Mouse (Mus musculus) heart, postnatal 0 days (tissue): ENCODE data around the gene Atp9a. TPM values are rescaled to one million over a fixed set of nuclear protein-coding genes. Genes with fewer than 3 reads are reported as not detected.

Source experiments
- ATAC-seq: fragments of 200-750 bp; cut with Nextera tagmentation; 2 replicates; pipeline ENCODE4 v1.8.0; 2017; ENCODE audit warnings: low read depth, moderate number of reproducible peaks, moderate library complexity; ENCODE audit not compliant: insufficient read depth
- DNase-seq: peaks from one replicate; pipeline ENCODE4 v3.0.0-alpha.2; 2016; ENCODE audit warnings: low spot score
- H3K27ac ChIP-seq: fragments of 300-500 bp; sonication (generic); 2 replicates; pipeline ENCODE4 v1.5.1; 2014; ENCODE audit warnings: low read depth, mild to moderate bottlenecking
- H3K27me3 ChIP-seq: fragments of 300-500 bp; sonication (generic); 2 replicates; pipeline ENCODE4 v1.6.1; 2014; ENCODE audit warnings: low read length, mixed read lengths; ENCODE audit not compliant: control insufficient read depth, insufficient read depth
- H3K36me3 ChIP-seq: fragments of 300-500 bp; sonication (generic); replicated peaks from 2 replicates; pipeline ENCODE4 v1.6.1; 2014; ENCODE audit warnings: low read length, mixed read lengths; ENCODE audit not compliant: control insufficient read depth, insufficient read depth
- H3K4me1 ChIP-seq: fragments of 300-500 bp; sonication (generic); 2 replicates; pipeline ENCODE4 v1.6.1; 2014; ENCODE audit warnings: antibody characterized with exemption; ENCODE audit not compliant: control insufficient read depth, insufficient read depth
- H3K4me2 ChIP-seq: fragments of 300-500 bp; sonication (generic); 2 replicates; pipeline ENCODE4 v1.6.1; 2014; ENCODE audit warnings: low read depth, mild to moderate bottlenecking, low read length, moderate library complexity
- H3K4me3 ChIP-seq: fragments of 300-500 bp; sonication (generic); 2 replicates; pipeline ENCODE4 v1.5.1; 2014; ENCODE audit warnings: low read depth, low read length
- H3K9ac ChIP-seq: fragments of 300-500 bp; sonication (generic); replicated peaks from 2 replicates; pipeline ENCODE4 v1.6.1; 2014; ENCODE audit warnings: low read depth, low read length, mixed read lengths
- H3K9me3 ChIP-seq: fragments of 300-500 bp; sonication (generic); replicated peaks from 2 replicates; pipeline ENCODE4 v1.6.1; 2016; ENCODE audit warnings: low read length; ENCODE audit not compliant: control insufficient read depth
- CTCF ChIP-seq: IDR thresholded peaks from 2 replicates; pipeline ENCODE4 v1.5.1; 2016; ENCODE audit warnings: antibody characterized with exemption, control low read depth, low read depth
- EP300 ChIP-seq: IDR thresholded peaks from 2 replicates; pipeline ENCODE4 v1.6.1; 2016; ENCODE audit warnings: antibody characterized with exemption, low read depth
- WGBS: fragments of 180-500 bp; shearing (Covaris S2); extraction: QIAGEN DNeasy Blood & Tissue Kit; methylation state at CpG from one replicate; pipeline ENCODE4 v1.1.7; 2014; 5-methylcytosine and 5-hydroxymethylcytosine counted together
- microRNA-seq: library from miRNA; unstranded; fragments of <30 nt; microRNA quantifications from one replicate; pipeline ENCODE4, GENCODE M21; 2016
- polyA plus RNA-seq: library from polyadenylated mRNA; unstranded; fragments of >200 nt; fragmentation: Nextera tagmentation; extraction: Ambion mirVana; gene quantifications from 2 replicates; pipeline ENCODE4 v1.2.1, GENCODE M21; 2015
- total RNA-seq: library from RNA; depleted of rRNA; stranded (reverse); fragments of >200 nt; gene quantifications from 2 replicates; pipeline ENCODE4 v1.2.3, GENCODE M21; 2014; ENCODE audit warnings: low replicate concordance; rRNA removed

Gene Atp9a
- total and polyA plus RNA-seq, 2 experiments from 2014 or later = 12.8 to 46.1 TPM

DNA sequence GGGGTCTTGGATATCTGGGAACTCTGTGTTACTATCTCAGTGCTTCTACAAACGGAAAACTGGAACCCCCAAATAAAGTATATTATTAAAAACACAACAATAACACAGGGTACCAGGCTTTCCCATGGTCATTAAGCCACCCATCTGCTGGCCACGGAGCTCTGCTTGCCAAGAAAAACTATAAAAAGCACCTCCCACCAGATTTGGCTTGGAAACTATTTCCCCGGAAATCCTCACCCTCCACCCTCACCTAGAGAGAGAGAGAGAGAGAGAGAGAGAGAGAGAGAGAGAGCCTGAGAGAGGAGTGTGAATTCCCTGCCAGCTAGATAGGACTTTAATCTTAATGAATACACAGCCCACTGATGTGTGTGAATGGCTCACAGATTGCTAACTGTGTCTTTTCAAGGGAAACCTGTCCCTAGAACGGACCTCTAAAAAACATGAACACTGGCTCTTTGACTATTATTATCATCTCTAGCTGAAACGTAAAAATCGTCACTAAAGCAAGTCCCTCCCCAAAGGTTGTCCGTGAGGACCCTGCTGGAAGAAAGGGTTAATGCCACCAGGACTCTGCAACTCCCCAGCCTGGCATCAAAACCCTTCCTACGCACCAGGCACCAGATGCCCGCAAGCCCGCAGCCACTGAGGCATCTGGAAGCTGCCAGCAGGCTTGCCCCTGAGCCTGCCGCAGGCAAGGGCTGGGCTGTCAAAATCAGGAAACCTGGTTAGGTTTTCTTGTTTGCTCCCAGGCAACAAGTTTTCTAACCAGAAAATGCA, 153.4 kb downstream of the Atp9a start:
- Histone ChIP-seq H3K27ac (peak overlapping the region; percentile 94), H3K9me3 (no peaks in the 10 kb centered on the region), H3K27me3 (no peaks in the 10 kb centered on the region), H3K9ac (peak overlapping the region; percentile 58; the same call in 1 of the 2 replicates), H3K36me3 (no peaks in the 10 kb centered on the region), H3K4me1 (peaks cover 35% of the 10 kb centered on the region), H3K4me3 (peak overlapping the region; percentile 54), H3K4me2 (peak overlapping the region; percentile 63)
- ATAC-seq = 0 out of 2 replicates have a peak, but pooled peaks have one; percentile 5
- DNase-seq = peak; percentile 64
- TF ChIP-seq EP300 (0 out of 2 replicates have a peak, but pooled peaks have one; percentile 35), CTCF (no peak)
- 11% methylated on average over 11 of the region's 11 CpGs for WGBS

DNA sequence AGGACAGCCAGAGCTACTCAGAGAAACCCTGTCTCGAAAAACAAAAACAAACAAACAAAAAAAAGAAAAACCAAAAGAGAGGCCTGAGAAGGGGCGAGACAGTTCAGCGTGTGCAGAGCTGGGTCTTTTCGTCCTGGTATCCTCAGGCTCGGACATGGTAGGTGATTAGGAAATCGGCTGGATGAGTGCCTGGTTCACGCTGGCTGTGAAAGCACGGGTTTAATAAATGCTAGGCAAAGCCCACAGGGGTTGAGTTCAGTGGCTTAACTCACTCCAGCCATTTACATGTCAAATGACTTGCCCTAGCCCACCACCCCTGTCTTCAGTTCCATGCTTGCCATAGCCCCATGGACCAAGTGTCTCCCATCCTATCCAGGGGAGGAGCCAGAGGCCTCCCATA, 155.1 kb downstream of the Atp9a start:
- no peak overlapping the region for H3K4me3 ChIP-seq
- no peaks in the 10 kb centered on the region for H3K9me3 ChIP-seq
- H3K27me3 ChIP-seq = no peaks in the 10 kb centered on the region
- 64% methylated on average over 8 of the region's 8 CpGs for WGBS
- 0 out of 2 replicates have a peak overlapping the region, but pooled peaks have one; percentile 13 for H3K9ac ChIP-seq
- DNase-seq (no peak), ATAC-seq (no peak)
- H3K4me1 ChIP-seq = peaks cover 44% of the 10 kb centered on the region
- no peak overlapping the region for H3K4me2 ChIP-seq
- H3K27ac ChIP-seq = peak overlapping the region; percentile 94
- TF ChIP-seq CTCF = no peak
- TF ChIP-seq EP300 = no peak
- no peaks in the 10 kb centered on the region for H3K36me3 ChIP-seq

DNA sequence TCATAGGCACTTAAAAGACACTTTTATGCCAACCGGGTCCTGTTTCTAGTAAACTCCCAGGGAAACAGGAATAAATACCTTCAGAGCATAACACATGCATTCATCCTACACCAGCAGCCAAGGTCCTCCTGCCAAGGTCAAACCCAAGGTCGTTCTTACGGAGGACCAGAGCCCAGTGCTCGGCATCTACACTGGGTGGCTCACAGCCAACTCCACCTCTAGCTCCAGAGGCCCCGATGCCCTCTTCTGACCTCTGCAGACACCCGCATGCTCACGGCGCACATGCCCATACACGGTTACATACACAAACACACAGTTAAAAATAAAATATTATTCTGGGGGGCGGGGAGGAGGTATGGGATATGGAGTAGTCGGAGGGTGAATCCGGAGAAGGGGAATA, 155.7 kb downstream of the Atp9a start:
- Histone ChIP-seq H3K4me1 (peaks cover 44% of the 10 kb centered on the region), H3K9ac (no peak overlapping the region), H3K27me3 (no peaks in the 10 kb centered on the region), H3K27ac (peak overlapping the region; percentile 94), H3K36me3 (no peaks in the 10 kb centered on the region), H3K4me2 (no peak overlapping the region), H3K4me3 (no peak overlapping the region), H3K9me3 (no peaks in the 10 kb centered on the region)
- WGBS = 39% methylated on average over 12 of the region's 12 CpGs
- DNase-seq (peak; percentile 85), ATAC-seq (peak; percentile 59)
- TF ChIP-seq CTCF (no peak), EP300 (no peak)

DNA sequence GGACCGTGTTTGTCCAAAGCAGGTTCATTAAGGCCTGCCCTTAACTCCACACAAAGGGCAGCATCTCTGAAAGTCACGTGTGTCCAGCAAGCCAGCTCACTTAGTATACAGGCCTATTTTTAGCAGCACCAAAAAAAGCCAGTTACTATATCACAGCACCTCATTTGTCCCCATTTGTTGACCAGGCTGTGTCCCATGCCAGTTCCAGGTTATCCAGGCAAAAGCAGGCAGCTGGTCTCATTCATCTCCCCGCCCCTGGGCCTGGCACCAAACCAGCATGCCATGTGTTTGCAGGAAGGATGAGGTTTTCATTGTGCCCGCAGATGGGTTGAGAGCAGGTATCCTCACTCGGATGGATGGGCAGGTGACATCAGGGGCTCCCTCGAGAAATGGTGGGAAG, 157.4 kb downstream of the Atp9a start:
- Histone ChIP-seq H3K27ac (peak overlapping the region; percentile 94), H3K4me3 (no peak overlapping the region), H3K4me2 (no peak overlapping the region), H3K9me3 (no peaks in the 10 kb centered on the region), H3K27me3 (no peaks in the 10 kb centered on the region), H3K36me3 (no peaks in the 10 kb centered on the region), H3K4me1 (peaks cover 56% of the 10 kb centered on the region), H3K9ac (no peak overlapping the region)
- ATAC-seq (peak; percentile 74), DNase-seq (peak; percentile 77)
- 37% methylated on average over 6 of the region's 6 CpGs for WGBS
- TF ChIP-seq EP300 (no peak), CTCF (no peak)

Small RNA genes within 50 kb of the gene (microRNA-seq; reads per million reads assigned to microRNA genes)
- not detected for gene Mir7004

Other genes with a start within 250 kb of the Atp9a start
- gene Nfatc2, start 140.8 kb downstream of the Atp9a start, total RNA-seq = 7.4 and 10.1 TPM in 2 replicates
- gene Nfatc2, start 140.8 kb downstream of the Atp9a start, polyA plus RNA-seq = 7.3 and 8.2 TPM in 2 replicates
- gene Sall4, start 25.5 kb upstream of the Atp9a start, total RNA-seq = 0.43 TPM in 1 of 2 replicates, not detected in the other
- gene Sall4, start 25.5 kb upstream of the Atp9a start, polyA plus RNA-seq = 0.77 and 0.87 TPM in 2 replicates
- 15.4 and 19.9 TPM in 2 replicates for gene Zfp64, start 213.2 kb upstream of the Atp9a start, total RNA-seq
- 10.0 and 10.9 TPM in 2 replicates for gene Zfp64, start 213.2 kb upstream of the Atp9a start, polyA plus RNA-seq